Mouse (Mus musculus) liver, embryonic 14.5 days (tissue): ENCODE data around the gene Jak2. TPM values are rescaled to one million over a fixed set of nuclear protein-coding genes. Genes with fewer than 3 reads are reported as not detected.

Experiments used
- ATAC-seq: fragments of 200-750 bp; cut with Nextera tagmentation; 2 replicates; pipeline ENCODE4 v1.8.0; 2017; ENCODE audit warnings: moderate number of reproducible peaks, mild to moderate bottlenecking, moderate library complexity; ENCODE audit not compliant: insufficient read depth
- DNase-seq, 3 experiments: peaks; one replicate each; pipeline ENCODE4 v3.0.0-alpha.2; 2012 to 2013; ENCODE audit warnings: low read depth in 3 of 3, low spot score in 3 of 3
- H3K27ac ChIP-seq: fragments of 300-500 bp; sonication (generic); 2 replicates; pipeline ENCODE4 v1.5.1; 2014; ENCODE audit warnings: moderate library complexity, mild to moderate bottlenecking, control low read depth, inconsistent platforms
- H3K27me3 ChIP-seq: fragments of 300-500 bp; sonication (generic); 2 replicates; pipeline ENCODE4 v1.6.1; 2014; ENCODE audit warnings: mild to moderate bottlenecking, low read length, moderate library complexity; ENCODE audit not compliant: control insufficient read depth, insufficient read depth
- H3K36me3 ChIP-seq: fragments of 300-500 bp; sonication (generic); replicated peaks from 2 replicates; pipeline ENCODE4 v1.6.1; 2014; ENCODE audit warnings: low read depth; ENCODE audit not compliant: control insufficient read depth, insufficient read depth
- H3K4me1 ChIP-seq, 2 experiments: fragments of 200-500 bp in 1 of 2; fragments of 300-500 bp in 1 of 2; sonication (generic) in 1 of 2; replicated peaks; 2 replicates each; pipeline ENCODE4 v1.6.1; 2012 to 2014; ENCODE audit warnings: antibody characterized with exemption in 1 of 2, inconsistent platforms in 1 of 2, low read length in 1 of 2; ENCODE audit not compliant: control insufficient read depth in 2 of 2, insufficient read depth in 2 of 2
- H3K4me2 ChIP-seq: fragments of 300-500 bp; sonication (generic); 2 replicates; pipeline ENCODE4 v1.6.1; 2014; ENCODE audit warnings: low read depth, mild to moderate bottlenecking, control low read depth, moderate library complexity
- H3K4me3 ChIP-seq, 2 experiments: fragments of 200-500 bp in 1 of 2; fragments of 300-500 bp in 1 of 2; sonication (generic) in 1 of 2; 2 replicates each; pipeline ENCODE4 v1.5.1; 2012 to 2014; ENCODE audit warnings: low read depth in 2 of 2, low read length in 2 of 2, mild to moderate bottlenecking in 2 of 2, control low read depth in 1 of 2, inconsistent platforms in 1 of 2, moderate library complexity in 1 of 2; ENCODE audit not compliant: insufficient read depth in 1 of 2
- H3K9ac ChIP-seq: fragments of 300-500 bp; sonication (generic); replicated peaks from 2 replicates; pipeline ENCODE4 v1.6.1; 2014; ENCODE audit warnings: mild to moderate bottlenecking, control low read depth, moderate library complexity
- H3K9me3 ChIP-seq: fragments of 300-500 bp; sonication (generic); 2 replicates; pipeline ENCODE4 v1.6.1; 2016; ENCODE audit warnings: low read length, mixed read lengths; ENCODE audit not compliant: control insufficient read depth
- CTCF ChIP-seq: IDR thresholded peaks from 2 replicates; pipeline ENCODE4 v1.5.1; 2016; ENCODE audit warnings: antibody characterized with exemption, low read depth, control low read depth
- EP300 ChIP-seq: IDR thresholded peaks from 2 replicates; pipeline ENCODE4 v1.6.1; 2016; ENCODE audit warnings: antibody characterized with exemption, low read depth
- WGBS: fragments of 180-500 bp; shearing (Covaris S2); extraction: QIAGEN DNeasy Blood & Tissue Kit; methylation state at CpG from one replicate; pipeline ENCODE4 v1.1.7; 2014; ENCODE audit not compliant: insufficient replicate concordance; 5-methylcytosine and 5-hydroxymethylcytosine counted together
- polyA plus RNA-seq, 2 experiments: library from polyadenylated mRNA; depleted of rRNA in 1 of 2; stranded (reverse) in 1 of 2; unstranded in 1 of 2; fragments of >200 nt; fragmentation: Nextera tagmentation in 1 of 2; extraction: Ambion mirVana in 1 of 2; gene quantifications; 2 replicates each; pipeline versions ENCODE4 v1.2.1 to v1.2.3; 2012 to 2014

Jak2 gene
- polyA plus RNA-seq, 2 experiments: 13.9 to 16.0 TPM

- DNase-seq (no peak), ATAC-seq (no peak)
- H3K4me2 ChIP-seq: peak overlapping the region; percentile 52
- no peak overlapping the region for H3K9ac ChIP-seq
- 63% methylated on average over 9 of the region's 9 CpGs for WGBS
- H3K4me3 ChIP-seq: peak overlapping the region in 1 of 2 experiments; percentile 9; a peak in 1 of 4 replicates
- no peak for TF ChIP-seq CTCF
- TF ChIP-seq EP300: no peak
- H3K27ac ChIP-seq: no peak overlapping the region
- H3K9me3 ChIP-seq: no peaks in the 10 kb centered on the region
- 0 out of 2 replicates have a peak, but pooled peaks cover 2% of the 10 kb centered on the region for H3K27me3 ChIP-seq
- no peaks in the 10 kb centered on the region for H3K36me3 ChIP-seq
- peaks cover 3 to 10% of the 10 kb centered on the region in 2 experiments; a peak in 3 of 4 replicates for H3K4me1 ChIP-seq
Observed at GRCm38 (mm10) chr19:29325852-29326180, 74.2 kb downstream of the Jak2 start.

GRCm38 (mm10) chr19:29326396-29326795, 74.8 kb downstream of the Jak2 start:
- Histone ChIP-seq H3K4me3 (no peak overlapping the region), H3K4me2 (no peak overlapping the region), H3K9me3 (no peaks in the 10 kb centered on the region), H3K36me3 (no peaks in the 10 kb centered on the region), H3K27me3 (0 out of 2 replicates have a peak, but pooled peaks cover 2% of the 10 kb centered on the region), H3K9ac (no peak overlapping the region), H3K27ac (no peak overlapping the region), H3K4me1 (peaks cover 3 to 10% of the 10 kb centered on the region in 2 experiments; a peak in 3 of 4 replicates)
- WGBS: 88% methylated on average over 4 of the region's 4 CpGs
- TF ChIP-seq CTCF (no peak), EP300 (no peak)
- no peak for ATAC-seq
- no peak for DNase-seq

- ATAC-seq (no peak), DNase-seq (no peak)
- Histone ChIP-seq H3K36me3 (no peaks in the 10 kb centered on the region), H3K27ac (no peak overlapping the region), H3K4me2 (no peak overlapping the region), H3K9ac (no peak overlapping the region), H3K4me3 (no peak overlapping the region), H3K9me3 (no peaks in the 10 kb centered on the region), H3K4me1 (peaks cover 3 to 10% of the 10 kb centered on the region in 2 experiments; a peak in 3 of 4 replicates), H3K27me3 (0 out of 2 replicates have a peak, but pooled peaks cover 2% of the 10 kb centered on the region)
- WGBS: 72% methylated on average over 13 of the region's 13 CpGs
- TF ChIP-seq EP300 (no peak), CTCF (no peak)
Observed at GRCm38 (mm10) chr19:29326822-29327552, 75.4 kb downstream of the Jak2 start.

GRCm38 (mm10) chr19:29334068-29334745, 82.6 kb downstream of the Jak2 start, which contains the start of gene Rln1:
Gene Rln1, minus strand, starts transcription at chr19:29334670.
- TF ChIP-seq CTCF: no peak
- no peak for TF ChIP-seq EP300
- WGBS: 6% methylated on average over 23 of the region's 23 CpGs
- no peak within 1 kb of the TSS for H3K9ac ChIP-seq
- DNase-seq (no peak), ATAC-seq (no peak)
- H3K27ac ChIP-seq: no peak within 1 kb of the TSS
- peak within 1 kb of the TSS; percentile 4 to 13; a peak in 1 of 4 replicates for H3K4me3 ChIP-seq
- H3K27me3 ChIP-seq: peaks cover 24% of the 10 kb centered on the region
- H3K4me1 ChIP-seq: no peaks in the 10 kb centered on the region
- H3K4me2 ChIP-seq: peak within 1 kb of the TSS; percentile 38
- no peaks in the 10 kb centered on the region for H3K36me3 ChIP-seq
- no peaks in the 10 kb centered on the region for H3K9me3 ChIP-seq

GRCm38 (mm10) chr19:29336624-29337023, 85.0 kb downstream of the Jak2 start:
- Histone ChIP-seq H3K4me3 (no peak overlapping the region), H3K36me3 (no peaks in the 10 kb centered on the region), H3K27me3 (peaks cover 24% of the 10 kb centered on the region), H3K27ac (no peak overlapping the region), H3K4me1 (no peaks in the 10 kb centered on the region), H3K9me3 (no peaks in the 10 kb centered on the region), H3K9ac (no peak overlapping the region), H3K4me2 (no peak overlapping the region)
- TF ChIP-seq EP300 (no peak), CTCF (0 out of 2 replicates have a peak, but pooled peaks have one; percentile 5)
- DNase-seq (no peak), ATAC-seq (no peak)
- 71% methylated on average over 2 of the region's 2 CpGs for WGBS
